In genomic region chr4:3252606-3253281, GRCm38 (mm10) we compare ENCODE assay signal across 7 mouse cellular contexts.
A peak's percentile ranks its signal among the peaks of the same experiment; 100 is the strongest.
DNase-seq lines count a peak whose midpoint lies in the region; ATAC-seq and TF ChIP-seq lines count a peak whose summit lies in the region.
"Not testable (repeated sequence)": the region's sequence is repeated elsewhere in the genome, so short reads cannot be mapped to it uniquely, and the experiment has no call there.

No protein-coding gene starts in this region.

- H3K9me3 ChIP-seq in ES-E14 (ENCODE audit: control insufficient read depth, insufficient read depth, low read depth, low read length) = not testable (repeated sequence)
- H3K9me3 ChIP-seq in forebrain, embryonic 11.5 days (ENCODE audit: control insufficient read depth, low read length) = peaks cover 23% of the 10 kb centered on the region; the same call in 1 of the 2 replicates
- H3K9me3 ChIP-seq in heart, embryonic 11.5 days (replicated peaks; ENCODE audit: control insufficient read depth, low read length) = peaks cover 14% of the 10 kb centered on the region
- H3K9me3 ChIP-seq in heart, embryonic 13.5 days = peaks cover 45% of the 10 kb centered on the region
- H3K9me3 ChIP-seq in hindbrain, embryonic 12.5 days (replicated peaks) = peaks cover 43% of the 10 kb centered on the region
- peaks cover 26% of the 10 kb centered on the region for H3K9me3 ChIP-seq in limb, embryonic 15.5 days
- H3K9me3 ChIP-seq in midbrain, postnatal 0 days (ENCODE audit: low read length) = peaks cover 35% of the 10 kb centered on the region

- WGBS in forebrain, embryonic 11.5 days = 88% methylated on average over 21 of the region's 21 CpGs
- 85% methylated on average over 21 of the region's 21 CpGs for WGBS in heart, embryonic 11.5 days (ENCODE audit: insufficient replicate concordance)
- WGBS in heart, embryonic 13.5 days = 81% methylated on average over 21 of the region's 21 CpGs
- 89% methylated on average over 21 of the region's 21 CpGs for WGBS in hindbrain, embryonic 12.5 days
- WGBS in limb, embryonic 15.5 days = 87% methylated on average over 21 of the region's 21 CpGs
- 90% methylated on average over 21 of the region's 21 CpGs for WGBS in midbrain, postnatal 0 days

- in situ Hi-C loops in ES-E14 (cut with MboI; ENCODE audit: low sequenced_read_pairs in 2 of 2, unreplicated experiment in 2 of 2) = not testable (repeated sequence)

- ATAC-seq in forebrain, embryonic 11.5 days (replicated peaks; ENCODE audit: low FRiP score) = not testable (repeated sequence)
- ATAC-seq in heart, embryonic 11.5 days (replicated peaks; ENCODE audit: insufficient number of reproducible peaks, low FRiP score, low TSS enrichment) = 0 out of 2 replicates have a peak, but pooled peaks have one; percentile 8
- 0 out of 2 replicates have a peak, but pooled peaks have one; percentile 34 for ATAC-seq in heart, embryonic 13.5 days (ENCODE audit: extremely low read depth, insufficient number of reproducible peaks, low FRiP score, low TSS enrichment)
- peak; percentile 60; the same call in 1 of the 2 replicates for ATAC-seq in hindbrain, embryonic 12.5 days (ENCODE audit: low FRiP score)
- 0 out of 2 replicates have a peak, but pooled peaks have one; percentile 58 for ATAC-seq in limb, embryonic 15.5 days (ENCODE audit: insufficient number of reproducible peaks, low FRiP score, low TSS enrichment, low read depth)
- peak; percentile 54; the same call in 1 of the 2 replicates for ATAC-seq in midbrain, postnatal 0 days (ENCODE audit: low FRiP score)

- not testable (repeated sequence) for H3K4me2 ChIP-seq in forebrain, embryonic 11.5 days (ENCODE audit: low read depth, low read length, severe bottlenecking); heart, embryonic 11.5 days; heart, embryonic 13.5 days; hindbrain, embryonic 12.5 days (replicated peaks); limb, embryonic 15.5 days; midbrain, postnatal 0 days (ENCODE audit: low read depth, low read length, poor library complexity, severe bottlenecking)

- DNase-seq in ES-E14 (ENCODE audit: low read depth, low spot score); midbrain, postnatal 0 days (ENCODE audit: low spot score): not testable (repeated sequence)
- DNase-seq in forebrain, embryonic 11.5 days (ENCODE audit: low spot score) = peak; percentile 44

- H3K9ac ChIP-seq in ES-E14 (ENCODE audit: insufficient read depth, low read depth, low read length, poor library complexity, severe bottlenecking); forebrain, embryonic 11.5 days (ENCODE audit: low read length); heart, embryonic 11.5 days (ENCODE audit: low read depth, low read length); heart, embryonic 13.5 days; hindbrain, embryonic 12.5 days; limb, embryonic 15.5 days; midbrain, postnatal 0 days (replicated peaks; ENCODE audit: low read length, poor library complexity, severe bottlenecking): not testable (repeated sequence)

- not testable (repeated sequence) for TF ChIP-seq CTCF in midbrain, postnatal 0 days (IDR thresholded peaks at IDR 0.05)

- H3K4me3 ChIP-seq in ES-E14 (ENCODE audit: insufficient read depth in 1 of 2, low read depth in 1 of 2, low read length in 2 of 2, poor library complexity in 1 of 2, severe bottlenecking in 1 of 2); forebrain, embryonic 11.5 days (ENCODE audit: low read depth, low read length); heart, embryonic 11.5 days (ENCODE audit: low read depth, low read length); heart, embryonic 13.5 days; hindbrain, embryonic 12.5 days; limb, embryonic 15.5 days; midbrain, postnatal 0 days (ENCODE audit: low read depth, low read length): not testable (repeated sequence)

- H3K27me3 ChIP-seq in forebrain, embryonic 11.5 days (ENCODE audit: control insufficient read depth, insufficient read depth, low read length); heart, embryonic 11.5 days (ENCODE audit: control insufficient read depth, insufficient read depth, low read length); heart, embryonic 13.5 days (replicated peaks); hindbrain, embryonic 12.5 days; limb, embryonic 15.5 days; midbrain, postnatal 0 days (ENCODE audit: insufficient read depth, low read length): not testable (repeated sequence)

- H3K27ac ChIP-seq in ES-E14 (ENCODE audit: insufficient read depth, low read depth, low read length, poor library complexity, severe bottlenecking) = 0 out of 2 replicates have a peak overlapping the region, but pooled peaks have one; percentile 22
- H3K27ac ChIP-seq in forebrain, embryonic 11.5 days (ENCODE audit: low read depth, low read length); heart, embryonic 11.5 days (ENCODE audit: low read depth, low read length); heart, embryonic 13.5 days (replicated peaks); hindbrain, embryonic 12.5 days; limb, embryonic 15.5 days; midbrain, postnatal 0 days (ENCODE audit: low read depth, low read length): not testable (repeated sequence)

- not testable (repeated sequence) for H3K36me3 ChIP-seq in ES-E14 (ENCODE audit: control insufficient read depth, insufficient read depth, low read length, poor library complexity, severe bottlenecking); forebrain, embryonic 11.5 days (ENCODE audit: control insufficient read depth, insufficient read depth, low read length); heart, embryonic 11.5 days (ENCODE audit: control insufficient read depth, insufficient read depth, low read length); heart, embryonic 13.5 days; hindbrain, embryonic 12.5 days; limb, embryonic 15.5 days; midbrain, postnatal 0 days (ENCODE audit: insufficient read depth, low read length)

- H3K4me1 ChIP-seq in ES-E14 (ENCODE audit: control insufficient read depth in 2 of 2, insufficient read depth in 2 of 2, low read length in 2 of 2, poor library complexity in 1 of 2); forebrain, embryonic 11.5 days (replicated peaks; ENCODE audit: control insufficient read depth, insufficient read depth, low read length); heart, embryonic 11.5 days (ENCODE audit: control insufficient read depth, insufficient read depth, low read length); heart, embryonic 13.5 days; hindbrain, embryonic 12.5 days; limb, embryonic 15.5 days; midbrain, postnatal 0 days (ENCODE audit: insufficient read depth, low read length): not testable (repeated sequence)

TF ChIP-seq in ES-E14, 5 proteins besides CTCF, POLR2A, EP300 and RAD21:
- peak; percentile 59; the same call in 1 of the 2 replicates for TF ChIP-seq MAFK (IDR thresholded peaks at IDR 0.05; ENCODE audit: insufficient read depth, low read depth, low read length)
